Comparison of ENCODE assay signal across 15 mouse cellular contexts in genomic region chr7:68712425-68712824, GRCm38 (mm10). TPM values are rescaled to one million over a fixed set of nuclear protein-coding genes. Genes with fewer than 3 reads are reported as not detected.
DNase-seq lines count a peak whose midpoint lies in the region; ATAC-seq and TF ChIP-seq lines count a peak whose summit lies in the region.
"Had no signal": no experiment of that assay in that cellular context is flagged by ENCODE, and none has a peak within 500 bp of the region (broad histone marks: within the 10 kb centered on the region; RNA-seq: fewer than 3 reads in every experiment).

No protein-coding gene starts in this region.

- WGBS in forebrain, embryonic 14.5 days, result 72% methylated on average over 3 of the region's 3 CpGs
- WGBS in forebrain, embryonic 11.5 days, result 80% methylated on average over 3 of the region's 3 CpGs
- WGBS in lung, adult 2 months, result 51% methylated on average over 3 of the region's 3 CpGs
- 78% methylated on average over 3 of the region's 3 CpGs for WGBS in hindbrain, embryonic 13.5 days

- H3K9ac ChIP-seq in forebrain, embryonic 14.5 days (ENCODE audit: low read length), result no peak overlapping the region
- H3K9ac ChIP-seq in forebrain, embryonic 11.5 days (ENCODE audit: low read length), result no peak overlapping the region
- H3K9ac ChIP-seq in hindbrain, embryonic 13.5 days, result no peak overlapping the region
- H3K9ac ChIP-seq: hindbrain, embryonic 12.5 days; liver, embryonic 13.5 days had no signal

- peak; percentile 62; the same call in 1 of the 2 replicates for ATAC-seq in forebrain, embryonic 14.5 days
- ATAC-seq in forebrain, embryonic 11.5 days (replicated peaks; ENCODE audit: low FRiP score), result no peak
- no peak for ATAC-seq in activated CD4-positive, CD25-positive, alpha-beta regulatory T cell, adult 4 months
- ATAC-seq in hindbrain, embryonic 13.5 days (ENCODE audit: low FRiP score), result no peak

- H3K27me3 ChIP-seq in forebrain, embryonic 14.5 days (replicated peaks; ENCODE audit: control insufficient read depth, insufficient read depth, low read length), result no peaks in the 10 kb centered on the region
- H3K27me3 ChIP-seq in forebrain, embryonic 11.5 days (ENCODE audit: control insufficient read depth, insufficient read depth, low read length), result no peaks in the 10 kb centered on the region
- no peaks in the 10 kb centered on the region for H3K27me3 ChIP-seq in hindbrain, embryonic 13.5 days
- H3K27me3 ChIP-seq: hindbrain, embryonic 12.5 days; liver, embryonic 13.5 days; megakaryocyte, embryonic 14.5 days had no signal

- H3K27ac ChIP-seq in forebrain, embryonic 14.5 days (ENCODE audit: low read depth, low read length), result no peak overlapping the region
- no peak overlapping the region for H3K27ac ChIP-seq in forebrain, embryonic 11.5 days (ENCODE audit: low read depth, low read length)
- H3K27ac ChIP-seq in hindbrain, embryonic 13.5 days, result no peak overlapping the region
- H3K27ac ChIP-seq: hindbrain, embryonic 12.5 days; liver, embryonic 13.5 days had no signal

- no peak for TF ChIP-seq POLR2A in lung, adult 2 months (IDR thresholded peaks at IDR 0.05; ENCODE audit: borderline replicate concordance, extremely low read depth, low read depth, low read length)

- DNase-seq in forebrain, embryonic 14.5 days (ENCODE audit: low spot score), result peak; percentile 81
- no peak for DNase-seq in forebrain, embryonic 11.5 days (ENCODE audit: low spot score)
- DNase-seq in lung, postnatal 14 days, result peak; percentile 13
- DNase-seq in lung, adult 2 months, result no peak
- DNase-seq in fibroblast of lung, adult 2 months (ENCODE audit: low read depth), result peak; percentile 9
- peak; percentile 22 to 27 for DNase-seq in layer of hippocampus, postnatal 36 days
- DNase-seq: kidney, adult 11 months; kidney, postnatal 36 days; liver, embryonic 13.5 days; retina, postnatal 1 day; thymus, adult 2 months had no signal

- no peak overlapping the region for H3K4me3 ChIP-seq in forebrain, embryonic 14.5 days (ENCODE audit: low read depth, low read length)
- H3K4me3 ChIP-seq in forebrain, embryonic 11.5 days (ENCODE audit: low read depth, low read length), result no peak overlapping the region
- no peak overlapping the region for H3K4me3 ChIP-seq in lung, adult 2 months (replicated peaks; ENCODE audit: extremely low read depth, low read depth, low read length)
- no peak overlapping the region for H3K4me3 ChIP-seq in hindbrain, embryonic 13.5 days
- H3K4me3 ChIP-seq: hindbrain, embryonic 12.5 days; liver, embryonic 13.5 days; megakaryocyte, embryonic 14.5 days had no signal

- H3K4me1 ChIP-seq in forebrain, embryonic 14.5 days (ENCODE audit: control insufficient read depth, insufficient read depth, low read length), result peaks cover 4% of the 10 kb centered on the region; the same call in 1 of the 2 replicates
- H3K4me1 ChIP-seq in forebrain, embryonic 11.5 days (replicated peaks; ENCODE audit: control insufficient read depth, insufficient read depth, low read length), result no peaks in the 10 kb centered on the region
- H3K4me1 ChIP-seq in lung, adult 2 months (ENCODE audit: control insufficient read depth, insufficient read depth, low read length), result no peaks in the 10 kb centered on the region
- no peaks in the 10 kb centered on the region; the same call in 1 of the 2 replicates for H3K4me1 ChIP-seq in hindbrain, embryonic 13.5 days (replicated peaks)
- H3K4me1 ChIP-seq: liver, embryonic 13.5 days; megakaryocyte, embryonic 14.5 days had no signal

- no peak overlapping the region for H3K4me2 ChIP-seq in forebrain, embryonic 14.5 days (ENCODE audit: low read length)
- no peak overlapping the region for H3K4me2 ChIP-seq in forebrain, embryonic 11.5 days (ENCODE audit: low read depth, low read length, severe bottlenecking)
- H3K4me2 ChIP-seq in hindbrain, embryonic 13.5 days, result no peak overlapping the region
- H3K4me2 ChIP-seq: hindbrain, embryonic 12.5 days; liver, embryonic 13.5 days had no signal

- no peaks in the 10 kb centered on the region for H3K9me3 ChIP-seq in forebrain, embryonic 14.5 days (replicated peaks; ENCODE audit: control insufficient read depth, low read length)
- no peaks in the 10 kb centered on the region for H3K9me3 ChIP-seq in forebrain, embryonic 11.5 days (ENCODE audit: control insufficient read depth, low read length)
- no peaks in the 10 kb centered on the region for H3K9me3 ChIP-seq in hindbrain, embryonic 13.5 days
- H3K9me3 ChIP-seq: hindbrain, embryonic 12.5 days; liver, embryonic 13.5 days; megakaryocyte, embryonic 14.5 days had no signal

- no peak for TF ChIP-seq CTCF in lung, adult 2 months (IDR thresholded peaks at IDR 0.05; ENCODE audit: insufficient read depth, low read length)

- no peaks in the 10 kb centered on the region for H3K36me3 ChIP-seq in forebrain, embryonic 14.5 days (ENCODE audit: control insufficient read depth, insufficient read depth, low read length)
- no peaks in the 10 kb centered on the region for H3K36me3 ChIP-seq in forebrain, embryonic 11.5 days (ENCODE audit: control insufficient read depth, insufficient read depth, low read length)
- no peaks in the 10 kb centered on the region for H3K36me3 ChIP-seq in hindbrain, embryonic 13.5 days
- H3K36me3 ChIP-seq: hindbrain, embryonic 12.5 days; liver, embryonic 13.5 days had no signal

RNA-seq across cellular contexts. Expression of gene Arrdc4, which starts 36.6 kb away (rescaled TPM):
- 27.7 and 27.9 TPM in 2 replicates for polyA plus RNA-seq in forebrain, embryonic 14.5 days (2014; fragmentation: Nextera tagmentation; extraction: Ambion mirVana)
- polyA plus RNA-seq in forebrain, embryonic 11.5 days (2014; fragmentation: Nextera tagmentation; extraction: Ambion mirVana), result 16.6 and 18.6 TPM in 2 replicates
- 12.9 and 17.9 TPM in 2 replicates for polyA plus RNA-seq in lung, adult 2 months (2012; rRNA removed)
- total RNA-seq in layer of hippocampus, postnatal 36 days (2021), result 10 to 100 TPM; 13.6 to 14.6 TPM
- polyA plus RNA-seq in activated CD4-positive, CD25-positive, alpha-beta regulatory T cell, adult 4 months (2017; shearing (Covaris generic)), result 1 to 10 TPM; 1.1 to 2.1 TPM
- 25.2 and 26.3 TPM in 2 replicates for polyA plus RNA-seq in hindbrain, embryonic 13.5 days (2015; fragmentation: Nextera tagmentation; extraction: Ambion mirVana)

Comparison
In these comparisons a context has a peak if more than half of its experiments do, and no peak if none do; other contexts are left out.
1. DNase-seq: peak in forebrain, embryonic 14.5 days (single experiment), lung, postnatal 14 days (single experiment), fibroblast of lung, adult 2 months (single experiment) and layer of hippocampus, postnatal 36 days (2 of 2); none in forebrain, embryonic 11.5 days (single experiment) and lung, adult 2 months (single experiment).